Mouse (Mus musculus) liver, embryonic 14.5 days (tissue): ENCODE measurements around the gene Luzp1. TPM values are rescaled to one million over a fixed set of nuclear protein-coding genes. Genes with fewer than 3 reads are reported as not detected.
A peak's percentile ranks its signal among the peaks of the same experiment; 100 is the strongest.

Experiments
- ATAC-seq: fragments of 200-750 bp; cut with Nextera tagmentation; 2 replicates; pipeline ENCODE4 v1.8.0; 2017; ENCODE audit warnings: moderate number of reproducible peaks, mild to moderate bottlenecking, moderate library complexity; ENCODE audit not compliant: insufficient read depth
- DNase-seq, 3 experiments: peaks; one replicate each; pipeline ENCODE4 v3.0.0-alpha.2; 2012 to 2013; ENCODE audit warnings: low read depth in 3 of 3, low spot score in 3 of 3
- H3K27ac ChIP-seq: fragments of 300-500 bp; sonication (generic); 2 replicates; pipeline ENCODE4 v1.5.1; 2014; ENCODE audit warnings: moderate library complexity, mild to moderate bottlenecking, control low read depth, inconsistent platforms
- H3K27me3 ChIP-seq: fragments of 300-500 bp; sonication (generic); 2 replicates; pipeline ENCODE4 v1.6.1; 2014; ENCODE audit warnings: mild to moderate bottlenecking, low read length, moderate library complexity; ENCODE audit not compliant: control insufficient read depth, insufficient read depth
- H3K36me3 ChIP-seq: fragments of 300-500 bp; sonication (generic); replicated peaks from 2 replicates; pipeline ENCODE4 v1.6.1; 2014; ENCODE audit warnings: low read depth; ENCODE audit not compliant: control insufficient read depth, insufficient read depth
- H3K4me1 ChIP-seq, 2 experiments: fragments of 200-500 bp in 1 of 2; fragments of 300-500 bp in 1 of 2; sonication (generic) in 1 of 2; replicated peaks; 2 replicates each; pipeline ENCODE4 v1.6.1; 2012 to 2014; ENCODE audit warnings: antibody characterized with exemption in 1 of 2, inconsistent platforms in 1 of 2, low read length in 1 of 2; ENCODE audit not compliant: control insufficient read depth in 2 of 2, insufficient read depth in 2 of 2
- H3K4me2 ChIP-seq: fragments of 300-500 bp; sonication (generic); 2 replicates; pipeline ENCODE4 v1.6.1; 2014; ENCODE audit warnings: low read depth, mild to moderate bottlenecking, control low read depth, moderate library complexity
- H3K4me3 ChIP-seq, 2 experiments: fragments of 200-500 bp in 1 of 2; fragments of 300-500 bp in 1 of 2; sonication (generic) in 1 of 2; 2 replicates each; pipeline ENCODE4 v1.5.1; 2012 to 2014; ENCODE audit warnings: low read depth in 2 of 2, low read length in 2 of 2, mild to moderate bottlenecking in 2 of 2, control low read depth in 1 of 2, inconsistent platforms in 1 of 2, moderate library complexity in 1 of 2; ENCODE audit not compliant: insufficient read depth in 1 of 2
- H3K9ac ChIP-seq: fragments of 300-500 bp; sonication (generic); replicated peaks from 2 replicates; pipeline ENCODE4 v1.6.1; 2014; ENCODE audit warnings: mild to moderate bottlenecking, control low read depth, moderate library complexity
- H3K9me3 ChIP-seq: fragments of 300-500 bp; sonication (generic); 2 replicates; pipeline ENCODE4 v1.6.1; 2016; ENCODE audit warnings: low read length, mixed read lengths; ENCODE audit not compliant: control insufficient read depth
- CTCF ChIP-seq: IDR thresholded peaks from 2 replicates; pipeline ENCODE4 v1.5.1; 2016; ENCODE audit warnings: antibody characterized with exemption, low read depth, control low read depth
- EP300 ChIP-seq: IDR thresholded peaks from 2 replicates; pipeline ENCODE4 v1.6.1; 2016; ENCODE audit warnings: antibody characterized with exemption, low read depth
- WGBS: fragments of 180-500 bp; shearing (Covaris S2); extraction: QIAGEN DNeasy Blood & Tissue Kit; methylation state at CpG from one replicate; pipeline ENCODE4 v1.1.7; 2014; ENCODE audit not compliant: insufficient replicate concordance; 5-methylcytosine and 5-hydroxymethylcytosine counted together
- polyA plus RNA-seq, 2 experiments: library from polyadenylated mRNA; depleted of rRNA in 1 of 2; stranded (reverse) in 1 of 2; unstranded in 1 of 2; fragments of >200 nt; fragmentation: Nextera tagmentation in 1 of 2; extraction: Ambion mirVana in 1 of 2; gene quantifications; 2 replicates each; pipeline versions ENCODE4 v1.2.1 to v1.2.3; 2012 to 2014

The Luzp1 gene
- polyA plus RNA-seq, 2 experiments = 1.8 to 8.2 TPM

DNA sequence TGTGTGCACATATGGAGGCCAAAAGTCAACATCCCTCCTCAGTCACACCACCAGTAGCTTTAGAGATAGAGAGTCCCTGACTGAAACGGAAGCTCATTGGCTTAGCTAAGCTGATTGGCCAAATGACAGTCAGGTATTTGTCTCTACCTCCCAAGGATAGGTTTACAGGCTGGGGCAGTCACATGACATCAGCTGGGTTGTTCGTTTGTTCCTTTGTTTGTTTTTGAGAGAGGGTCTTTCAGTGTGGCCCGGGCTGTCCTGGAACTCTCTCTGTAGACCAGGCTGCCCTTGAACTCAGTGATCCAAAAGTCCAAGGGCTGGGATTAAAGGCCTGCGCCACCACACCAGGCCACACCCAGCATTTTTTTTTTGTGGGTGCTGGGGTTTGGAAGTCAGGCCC is 8.4 kb upstream of the Luzp1 start:
- TF ChIP-seq EP300 = no peak
- no peak for TF ChIP-seq CTCF
- DNase-seq = no peak
- Histone ChIP-seq H3K9ac (no peak overlapping the region), H3K4me1 (peaks cover 0 to 11% of the 10 kb centered on the region in 2 experiments; a peak in 2 of 4 replicates), H3K27ac (no peak overlapping the region), H3K4me2 (no peak overlapping the region), H3K27me3 (peaks cover 32% of the 10 kb centered on the region), H3K4me3 (no peak overlapping the region), H3K36me3 (no peaks in the 10 kb centered on the region), H3K9me3 (no peaks in the 10 kb centered on the region)
- 46% methylated on average over 4 of the region's 4 CpGs for WGBS
- ATAC-seq = no peak

DNA sequence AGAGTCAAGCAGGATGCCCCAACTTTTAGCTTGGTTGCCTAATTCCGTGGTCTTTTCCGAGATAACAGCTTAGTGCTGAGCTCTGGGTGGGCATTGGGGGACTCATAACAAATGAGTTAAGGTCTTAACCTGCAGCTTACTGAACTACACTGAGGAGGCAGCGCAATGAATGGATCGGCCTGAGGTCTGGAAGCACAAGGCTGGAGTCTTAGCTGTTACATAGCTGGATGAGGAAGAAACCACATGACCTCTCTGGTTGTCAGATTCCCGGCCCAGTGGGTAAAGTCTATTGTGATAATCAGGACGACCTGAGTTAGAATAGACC is 7.8 kb upstream of the Luzp1 start:
- H3K4me3 ChIP-seq = peak overlapping the region; percentile 50 to 59; a peak in 3 of 4 replicates
- no peak overlapping the region for H3K9ac ChIP-seq
- peak overlapping the region; percentile 77 for H3K4me2 ChIP-seq
- ATAC-seq (0 out of 2 replicates have a peak, but pooled peaks have one; percentile 6), DNase-seq (no peak)
- no peaks in the 10 kb centered on the region for H3K36me3 ChIP-seq
- no peaks in the 10 kb centered on the region for H3K9me3 ChIP-seq
- H3K27me3 ChIP-seq = peaks cover 32% of the 10 kb centered on the region
- H3K27ac ChIP-seq = no peak overlapping the region
- TF ChIP-seq EP300 (no peak), CTCF (no peak)
- H3K4me1 ChIP-seq = peaks cover 0 to 13% of the 10 kb centered on the region in 2 experiments; a peak in 2 of 4 replicates
- 30% methylated on average over 6 of the region's 6 CpGs for WGBS

- DNase-seq = no peak
- Histone ChIP-seq H3K36me3 (no peaks in the 10 kb centered on the region), H3K9ac (peak within 1 kb of the TSS; percentile 42), H3K27ac (no peak within 1 kb of the TSS), H3K4me2 (peak within 1 kb of the TSS; percentile 77), H3K4me1 (peaks cover 0 to 13% of the 10 kb centered on the region in 2 experiments; a peak in 2 of 4 replicates), H3K4me3 (peak within 1 kb of the TSS; percentile 50 to 59), H3K9me3 (no peaks in the 10 kb centered on the region), H3K27me3 (peaks cover 32% of the 10 kb centered on the region)
- no peak for TF ChIP-seq EP300
- no peak for TF ChIP-seq CTCF
- 3% methylated on average over 64 of the region's 64 CpGs for WGBS
- ATAC-seq = peak; percentile 69
These were observed 7.3 kb upstream of the Luzp1 start, which contains the start of gene 6030445D17Rik for GRCm38 (mm10) chr4:136462086-136462838. Gene 6030445D17Rik, plus strand, starts transcription at chr4:136462250.

DNA sequence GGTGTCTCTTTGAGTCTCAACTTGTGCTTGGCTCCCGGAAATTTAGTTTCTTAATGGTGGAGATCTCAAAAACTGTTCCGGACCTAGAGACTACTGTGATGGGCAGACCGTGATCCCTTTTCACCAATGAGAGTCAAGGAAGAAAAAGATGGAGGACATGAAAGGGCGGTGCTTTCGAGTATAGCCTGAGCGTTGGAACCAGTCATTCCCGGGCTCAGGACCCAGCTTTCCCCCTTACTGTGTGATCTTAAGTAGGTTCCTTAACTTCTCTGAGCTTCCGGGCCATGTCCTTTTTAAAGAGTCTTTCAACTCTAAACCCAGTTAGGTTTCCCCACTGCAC is 6.8 kb upstream of the Luzp1 start:
- no peaks in the 10 kb centered on the region for H3K36me3 ChIP-seq

GRCm38 (mm10) chr4:136463436-136463835 is 6.1 kb upstream of the Luzp1 start:
- WGBS = 41% methylated on average over 9 of the region's 9 CpGs
- ATAC-seq = no peak
- no peak for TF ChIP-seq CTCF
- no peak for TF ChIP-seq EP300
- peaks cover 32% of the 10 kb centered on the region for H3K27me3 ChIP-seq
- no peaks in the 10 kb centered on the region for H3K36me3 ChIP-seq
- no peak for DNase-seq
- peaks cover 1 to 15% of the 10 kb centered on the region in 2 experiments for H3K4me1 ChIP-seq
- H3K9me3 ChIP-seq = no peaks in the 10 kb centered on the region
- H3K4me2 ChIP-seq = peak overlapping the region; percentile 77; the same call in 1 of the 2 replicates
- no peak overlapping the region for H3K27ac ChIP-seq
- no peak overlapping the region for H3K9ac ChIP-seq
- no peak overlapping the region for H3K4me3 ChIP-seq

More for the DNA sequence above, 6.8 kb upstream of the Luzp1 start:
- no peak overlapping the region; the same call in 1 of the 2 replicates for H3K9ac ChIP-seq
- no peak for DNase-seq
- H3K27me3 ChIP-seq = peaks cover 32% of the 10 kb centered on the region
- H3K4me1 ChIP-seq = peaks cover 0 to 13% of the 10 kb centered on the region in 2 experiments; a peak in 2 of 4 replicates
- peak overlapping the region; percentile 77 for H3K4me2 ChIP-seq
- H3K27ac ChIP-seq = no peak overlapping the region
- 2% methylated on average over 8 of the region's 8 CpGs for WGBS
- no peak for TF ChIP-seq CTCF
- TF ChIP-seq EP300 = no peak
- no peaks in the 10 kb centered on the region for H3K9me3 ChIP-seq
- ATAC-seq = peak; percentile 60
- peak overlapping the region; percentile 50 to 59 for H3K4me3 ChIP-seq
